Mouse (Mus musculus): ENCODE measurements around the gene Bst2. TPM values are rescaled to one million over a fixed set of nuclear protein-coding genes. Genes with fewer than 3 reads are reported as not detected.

Bst2 gene
- polyA plus RNA-seq, 1 experiment = 207 TPM

- Histone ChIP-seq H3K36me3 (ENCODE audit: control insufficient read depth, insufficient read depth, low read length, poor library complexity, severe bottlenecking) (peaks cover 6% of the 10 kb centered on the region), H3K4me3 (ENCODE audit: low read depth, low read length) (no peak overlapping the region), H3K27ac (ENCODE audit: insufficient read depth, low read length) (no peak overlapping the region), H3K9me3 (replicated peaks; ENCODE audit: control insufficient read depth, insufficient read depth, low read length, poor library complexity, severe bottlenecking) (no peaks in the 10 kb centered on the region), H3K27me3 (ENCODE audit: control insufficient read depth, insufficient read depth, low read length, poor library complexity, severe bottlenecking) (no peaks in the 10 kb centered on the region), H3K9ac (ENCODE audit: low read depth, poor library complexity, severe bottlenecking) (0 out of 2 replicates have a peak overlapping the region, but pooled peaks have one; percentile 80), H3K4me1 (ENCODE audit: control insufficient read depth, insufficient read depth, low read length) (no peaks in the 10 kb centered on the region)
- TF ChIP-seq CTCF (IDR thresholded peaks at IDR 0.05; ENCODE audit: low read depth, low read length) (no peak), POLR2A (IDR thresholded peaks at IDR 0.05; ENCODE audit: insufficient read depth, low read length) (no peak), EP300 (IDR thresholded peaks at IDR 0.05; ENCODE audit: insufficient read depth, low read depth, low read length) (no peak)
Measured at GRCm38 (mm10) chr8:71486136-71486529, 51.1 kb downstream of the Bst2 start.

- no peaks in the 10 kb centered on the region for H3K4me1 ChIP-seq (ENCODE audit: control insufficient read depth, insufficient read depth, low read length)
- H3K36me3 ChIP-seq (ENCODE audit: control insufficient read depth, insufficient read depth, low read length, poor library complexity, severe bottlenecking) = peaks cover 3% of the 10 kb centered on the region
Measured at GRCm38 (mm10) chr8:71485142-71486135, 51.8 kb downstream of the Bst2 start, which contains the start of gene Ano8. Gene Ano8 (minus strand): TSS chr8:71485963.

DNA sequence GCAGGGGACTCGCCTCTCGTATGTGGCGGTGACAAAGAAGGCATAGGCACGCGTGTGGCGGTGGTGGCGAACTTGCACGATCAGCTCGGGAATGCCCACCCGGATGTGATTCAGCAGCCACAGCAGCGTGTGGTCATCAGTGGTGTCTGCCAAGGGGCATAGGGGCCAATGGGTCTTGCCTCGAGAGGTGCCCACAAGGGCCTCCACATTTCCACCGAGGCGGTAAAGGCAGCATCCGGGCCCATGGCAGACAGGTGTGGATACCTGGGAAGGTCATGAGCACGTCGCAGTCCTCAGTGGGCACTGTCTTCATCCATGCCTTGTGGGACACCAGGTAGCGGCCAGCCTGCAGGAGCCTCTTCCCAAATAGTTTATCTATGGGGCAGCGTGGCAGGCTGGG is 52.5 kb downstream of the Bst2 start:
- Histone ChIP-seq H3K4me3 (ENCODE audit: low read depth, low read length) (peak overlapping the region; percentile 23; the same call in 1 of the 2 replicates), H3K4me1 (ENCODE audit: control insufficient read depth, insufficient read depth, low read length) (no peaks in the 10 kb centered on the region), H3K9me3 (replicated peaks; ENCODE audit: control insufficient read depth, insufficient read depth, low read length, poor library complexity, severe bottlenecking) (no peaks in the 10 kb centered on the region), H3K36me3 (ENCODE audit: control insufficient read depth, insufficient read depth, low read length, poor library complexity, severe bottlenecking) (no peaks in the 10 kb centered on the region), H3K27ac (ENCODE audit: insufficient read depth, low read length) (no peak overlapping the region), H3K9ac (ENCODE audit: low read depth, poor library complexity, severe bottlenecking) (no peak overlapping the region), H3K27me3 (ENCODE audit: control insufficient read depth, insufficient read depth, low read length, poor library complexity, severe bottlenecking) (no peaks in the 10 kb centered on the region)
- no peak for TF ChIP-seq EP300 (IDR thresholded peaks at IDR 0.05; ENCODE audit: insufficient read depth, low read depth, low read length)
- TF ChIP-seq CTCF (IDR thresholded peaks at IDR 0.05; ENCODE audit: low read depth, low read length) = no peak

More at GRCm38 (mm10) chr8:71485142-71486135, 51.8 kb downstream of the Bst2 start, which contains the start of gene Ano8:
- TF ChIP-seq CTCF (IDR thresholded peaks at IDR 0.05; ENCODE audit: low read depth, low read length) (no peak), EP300 (IDR thresholded peaks at IDR 0.05; ENCODE audit: insufficient read depth, low read depth, low read length) (0 out of 2 replicates have a peak, but pooled peaks have one; percentile 6)
- peak within 1 kb of the TSS; percentile 67 for H3K4me3 ChIP-seq (ENCODE audit: low read depth, low read length)
- no peak within 1 kb of the TSS for H3K27ac ChIP-seq (ENCODE audit: insufficient read depth, low read length)
- no peaks in the 10 kb centered on the region for H3K9me3 ChIP-seq (replicated peaks; ENCODE audit: control insufficient read depth, insufficient read depth, low read length, poor library complexity, severe bottlenecking)
- H3K27me3 ChIP-seq (ENCODE audit: control insufficient read depth, insufficient read depth, low read length, poor library complexity, severe bottlenecking) = no peaks in the 10 kb centered on the region
- peak within 1 kb of the TSS; percentile 80 for H3K9ac ChIP-seq (ENCODE audit: low read depth, poor library complexity, severe bottlenecking)

Other genes starting within 250 kb of the Bst2 start
- 63.2 and 68.7 TPM in 2 replicates for gene Use1, start 170.6 kb downstream of the Bst2 start, polyA plus RNA-seq (2011; ENCODE audit: insufficient read depth, insufficient read length, low read depth, missing spikeins)
- 1.9 and 3.2 TPM in 2 replicates for gene Ocel1, start 166.2 kb downstream of the Bst2 start, polyA plus RNA-seq (2011; ENCODE audit: insufficient read depth, insufficient read length, low read depth, missing spikeins)
- 23.0 and 23.9 TPM in 2 replicates for gene Nr2f6, start 155.5 kb downstream of the Bst2 start, polyA plus RNA-seq (2011; ENCODE audit: insufficient read depth, insufficient read length, low read depth, missing spikeins)
- not detected in 2 replicates for gene Ushbp1, start 141.7 kb downstream of the Bst2 start, polyA plus RNA-seq (2011; ENCODE audit: insufficient read depth, insufficient read length, low read depth, missing spikeins)
- 82.0 and 102 TPM in 2 replicates for gene Babam1, start 140.6 kb downstream of the Bst2 start, polyA plus RNA-seq (2011; ENCODE audit: insufficient read depth, insufficient read length, low read depth, missing spikeins)
- gene Ankle1, start 131.4 kb downstream of the Bst2 start, polyA plus RNA-seq (2011; ENCODE audit: insufficient read depth, insufficient read length, low read depth, missing spikeins) = 10.9 and 11.2 TPM in 2 replicates
- 10.1 and 13.7 TPM in 2 replicates for gene Abhd8, start 73.8 kb downstream of the Bst2 start, polyA plus RNA-seq (2011; ENCODE audit: insufficient read depth, insufficient read length, low read depth, missing spikeins)
- 68.1 and 77.0 TPM in 2 replicates for gene Mrpl34, start 72.5 kb downstream of the Bst2 start, polyA plus RNA-seq (2011; ENCODE audit: insufficient read depth, insufficient read length, low read depth, missing spikeins)
- gene Dda1, start 68.3 kb downstream of the Bst2 start, polyA plus RNA-seq (2011; ENCODE audit: insufficient read depth, insufficient read length, low read depth, missing spikeins) = 37.5 and 38.2 TPM in 2 replicates
- gene Ano8, start 51.5 kb downstream of the Bst2 start, polyA plus RNA-seq (2011; ENCODE audit: insufficient read depth, insufficient read length, low read depth, missing spikeins) = 7.0 and 7.1 TPM in 2 replicates
- gene Gtpbp3, start 49.4 kb downstream of the Bst2 start, polyA plus RNA-seq (2011; ENCODE audit: insufficient read depth, insufficient read length, low read depth, missing spikeins) = 14.8 and 16.3 TPM in 2 replicates
- 4.0 and 4.4 TPM in 2 replicates for gene Plvap, start 25.7 kb downstream of the Bst2 start, polyA plus RNA-seq (2011; ENCODE audit: insufficient read depth, insufficient read length, low read depth, missing spikeins)
- 4.3 and 4.9 TPM in 2 replicates for gene Ccdc194, start 11.7 kb downstream of the Bst2 start, polyA plus RNA-seq (2011; ENCODE audit: insufficient read depth, insufficient read length, low read depth, missing spikeins)
- 72.6 and 74.1 TPM in 2 replicates for gene Mvb12a, start 5.5 kb upstream of the Bst2 start, polyA plus RNA-seq (2011; ENCODE audit: insufficient read depth, insufficient read length, low read depth, missing spikeins)
- 2.2 and 2.4 TPM in 2 replicates for gene Tmem221, start 21.4 kb upstream of the Bst2 start, polyA plus RNA-seq (2011; ENCODE audit: insufficient read depth, insufficient read length, low read depth, missing spikeins)
- not detected in 2 replicates for gene Nxnl1, start 29.1 kb upstream of the Bst2 start, polyA plus RNA-seq (2011; ENCODE audit: insufficient read depth, insufficient read length, low read depth, missing spikeins)
- gene Slc27a1, start 31.4 kb upstream of the Bst2 start, polyA plus RNA-seq (2011; ENCODE audit: insufficient read depth, insufficient read length, low read depth, missing spikeins) = 21.8 and 27.3 TPM in 2 replicates
- 57.2 and 65.6 TPM in 2 replicates for gene Pgls, start 54.7 kb upstream of the Bst2 start, polyA plus RNA-seq (2011; ENCODE audit: insufficient read depth, insufficient read length, low read depth, missing spikeins)
- gene Fam129c, start 60.2 kb upstream of the Bst2 start, polyA plus RNA-seq (2011; ENCODE audit: insufficient read depth, insufficient read length, low read depth, missing spikeins) = 6.4 and 9.0 TPM in 2 replicates
- gene Colgalt1, start 73.5 kb upstream of the Bst2 start, polyA plus RNA-seq (2011; ENCODE audit: insufficient read depth, insufficient read length, low read depth, missing spikeins) = 83.2 and 85.2 TPM in 2 replicates
- gene Unc13a, start 134.3 kb upstream of the Bst2 start, polyA plus RNA-seq (2011; ENCODE audit: insufficient read depth, insufficient read length, low read depth, missing spikeins) = 3.8 and 6.3 TPM in 2 replicates
- gene Jak3, start 138.8 kb upstream of the Bst2 start, polyA plus RNA-seq (2011; ENCODE audit: insufficient read depth, insufficient read length, low read depth, missing spikeins) = 8.0 and 9.7 TPM in 2 replicates
- 1.3 and 3.7 TPM in 2 replicates for gene Insl3, start 151.8 kb upstream of the Bst2 start, polyA plus RNA-seq (2011; ENCODE audit: insufficient read depth, insufficient read length, low read depth, missing spikeins)
- 1.8 and 2.0 TPM in 2 replicates for gene B3gnt3, start 164.3 kb upstream of the Bst2 start, polyA plus RNA-seq (2011; ENCODE audit: insufficient read depth, insufficient read length, low read depth, missing spikeins)
- gene Fcho1, start 188.3 kb upstream of the Bst2 start, polyA plus RNA-seq (2011; ENCODE audit: insufficient read depth, insufficient read length, low read depth, missing spikeins) = 8.7 and 8.8 TPM in 2 replicates